Mouse (Mus musculus): Measurements from ENCODE around the gene Dpep1. TPM values are rescaled to one million over a fixed set of nuclear protein-coding genes. Genes with fewer than 3 reads are reported as not detected.
"Not testable (repeated sequence)": the region's sequence is repeated elsewhere in the genome, so short reads cannot be mapped to it uniquely, and the experiment has no call there.

Gene Dpep1
- polyA plus RNA-seq, 1 experiment from 2014 or later, result 0.11 TPM

DNA sequence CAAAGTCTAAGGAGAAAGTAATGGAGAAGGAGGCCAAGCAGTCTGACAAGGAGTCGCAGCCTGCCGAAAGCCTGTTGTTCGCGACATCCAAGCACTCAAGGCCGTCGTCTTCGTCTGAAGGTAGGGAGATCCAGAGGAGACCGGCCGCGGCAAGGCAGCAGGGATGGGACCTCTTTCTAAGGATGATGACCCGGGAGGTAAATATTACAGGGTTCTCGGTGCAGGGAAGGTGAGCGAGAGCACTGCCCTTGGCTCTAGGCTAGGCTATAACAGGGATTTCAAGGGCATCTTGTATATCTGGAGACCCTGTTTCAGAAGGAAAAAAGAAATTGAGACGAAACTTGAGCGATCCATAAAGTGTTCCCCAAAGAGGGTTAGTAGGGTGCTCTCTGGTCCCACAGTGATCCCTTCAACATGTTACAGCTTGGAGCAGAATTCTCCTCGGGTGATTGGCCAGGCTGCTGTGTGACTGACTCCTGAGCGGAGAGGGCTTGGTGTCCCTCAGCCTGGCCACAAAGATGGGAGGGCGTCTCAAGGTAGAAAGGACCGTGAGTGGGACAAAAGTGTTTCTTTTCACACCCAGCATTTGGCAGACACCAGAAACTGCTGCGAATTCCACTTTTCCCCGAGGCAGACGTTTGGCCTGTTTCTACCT lies 27.2 kb downstream of the Dpep1 start:
- 20% methylated on average over 22 of the region's 22 CpGs for WGBS
- H3K4me3 ChIP-seq, result peak overlapping the region; percentile 89
- H3K27me3 ChIP-seq, result no peaks in the 10 kb centered on the region
- H3K9me3 ChIP-seq, result no peaks in the 10 kb centered on the region
- H3K36me3 ChIP-seq, result peaks cover 19% of the 10 kb centered on the region
- ATAC-seq (replicated peaks), result no peak; the same call in 1 of the 2 replicates
- H3K27ac ChIP-seq (replicated peaks), result no peak overlapping the region
- peak overlapping the region; percentile 94 for H3K9ac ChIP-seq (replicated peaks)
- H3K4me2 ChIP-seq (replicated peaks), result peak overlapping the region; percentile 95
- H3K4me1 ChIP-seq, result peaks cover 21% of the 10 kb centered on the region

DNA sequence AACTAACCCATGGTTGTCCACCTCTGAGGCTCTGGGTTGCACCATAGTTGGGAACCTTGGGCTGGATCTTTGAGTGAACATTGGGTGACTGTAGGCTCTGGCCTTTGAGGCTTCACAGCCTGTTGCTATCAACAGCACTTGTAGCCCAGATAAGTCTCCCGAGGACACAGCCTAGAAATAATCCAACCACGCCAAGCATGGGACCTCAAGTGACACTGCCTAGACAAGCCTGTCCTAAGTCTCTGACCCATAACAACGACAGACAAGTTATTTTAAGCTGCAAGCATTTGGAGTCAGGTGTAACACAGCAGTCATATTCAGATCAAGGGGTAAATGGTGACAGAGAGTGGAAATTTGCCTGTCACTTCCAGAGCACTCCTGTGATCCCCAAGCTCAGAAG lies 29.4 kb downstream of the Dpep1 start:
- H3K36me3 ChIP-seq, result no peaks in the 10 kb centered on the region
- no peak overlapping the region for H3K4me3 ChIP-seq
- H3K27me3 ChIP-seq, result no peaks in the 10 kb centered on the region
- H3K9ac ChIP-seq (replicated peaks), result no peak overlapping the region
- no peak overlapping the region for H3K27ac ChIP-seq (replicated peaks)
- H3K4me1 ChIP-seq, result peaks cover 21% of the 10 kb centered on the region
- no peak for ATAC-seq (replicated peaks)
- no peaks in the 10 kb centered on the region for H3K9me3 ChIP-seq
- H3K4me2 ChIP-seq (replicated peaks), result no peak overlapping the region
- 80% methylated on average over 3 of the region's 3 CpGs for WGBS

DNA sequence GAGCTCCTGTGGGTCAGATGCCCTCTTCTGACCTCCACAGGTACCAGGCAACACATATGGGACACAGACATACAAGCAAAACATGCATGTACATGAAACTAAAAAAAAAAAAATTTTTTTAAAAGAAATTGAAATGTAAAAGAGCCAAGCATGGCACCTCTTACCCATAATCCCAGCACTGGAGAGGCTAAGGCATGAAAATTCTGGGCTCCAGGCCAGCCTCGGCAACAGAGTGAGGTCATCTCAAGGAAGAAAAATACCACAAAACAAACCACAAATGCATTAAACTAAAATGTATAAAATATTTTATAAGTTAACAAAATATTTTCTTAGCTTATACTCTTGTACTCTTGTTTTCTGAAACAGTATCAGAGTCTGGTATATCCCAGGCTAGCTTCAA lies 34.9 kb downstream of the Dpep1 start:
- Histone ChIP-seq H3K27ac (replicated peaks) (no peak overlapping the region), H3K27me3 (no peaks in the 10 kb centered on the region), H3K9ac (replicated peaks) (no peak overlapping the region), H3K4me2 (replicated peaks) (no peak overlapping the region), H3K4me1 (peaks cover 17% of the 10 kb centered on the region), H3K36me3 (no peaks in the 10 kb centered on the region), H3K9me3 (no peaks in the 10 kb centered on the region), H3K4me3 (no peak overlapping the region)
- ATAC-seq (replicated peaks), result no peak
- WGBS, result 73% methylated on average over 1 of the region's 1 CpGs

DNA sequence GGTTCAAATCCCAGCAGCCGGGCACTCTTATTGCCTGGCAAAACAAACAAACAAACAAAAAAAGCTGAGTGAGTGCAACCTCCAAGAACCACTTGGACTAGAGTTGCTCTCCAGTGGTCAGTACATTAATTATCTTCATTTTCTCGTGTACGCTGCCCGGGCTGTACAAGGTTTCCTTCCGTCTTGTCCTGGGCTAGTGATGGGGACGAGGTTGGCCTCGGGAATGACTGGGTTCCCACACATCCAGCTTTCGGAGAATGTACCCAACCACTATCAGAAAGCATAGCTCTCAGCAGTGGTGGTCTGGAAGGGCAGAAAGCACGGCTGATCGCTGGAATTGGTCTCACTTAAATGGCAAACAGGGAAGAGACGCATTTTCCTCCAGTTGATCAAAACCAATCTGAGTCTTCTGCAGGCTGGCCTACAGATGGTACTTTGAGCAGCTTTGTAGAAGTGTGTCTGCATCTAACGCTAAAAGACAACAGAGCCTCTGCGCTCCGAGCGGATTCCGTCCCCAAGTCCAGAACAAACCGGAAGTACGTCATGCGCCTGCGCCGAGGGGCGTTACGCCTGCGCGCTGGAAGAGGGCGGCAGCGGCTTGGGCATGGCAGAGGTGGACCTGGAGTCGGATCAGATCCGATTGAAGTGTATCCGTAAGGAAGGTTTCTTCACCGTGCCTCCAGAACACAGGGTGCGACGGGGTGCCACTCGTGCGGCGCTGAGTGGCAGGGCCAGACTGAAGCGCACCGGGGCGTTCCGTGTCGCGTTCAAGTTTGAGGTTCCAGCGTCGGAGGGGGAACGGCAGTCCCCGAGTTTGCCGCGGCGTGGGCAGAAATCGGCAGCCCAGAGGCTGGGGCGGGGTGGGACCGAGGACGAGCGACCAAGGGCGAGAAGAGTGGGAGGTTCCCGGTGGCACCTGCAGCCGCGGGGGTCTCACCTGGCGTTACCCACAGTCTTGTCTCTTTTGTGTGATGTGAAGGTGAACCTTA lies 38.5 kb downstream of the Dpep1 start, which contains the start of gene Cdk10:
TSS of gene Cdk10 (plus strand) at position 565 of the 989 bp plus-strand sequence.
- WGBS, result 4% methylated on average over 59 of the region's 59 CpGs
- Histone ChIP-seq H3K4me2 (replicated peaks) (peak within 1 kb of the TSS; percentile 98), H3K9me3 (no peaks in the 10 kb centered on the region), H3K9ac (replicated peaks) (peak within 1 kb of the TSS; percentile 83), H3K27ac (replicated peaks) (peak within 1 kb of the TSS; percentile 84), H3K4me3 (peak within 1 kb of the TSS; percentile 83), H3K27me3 (no peaks in the 10 kb centered on the region), H3K36me3 (0 out of 2 replicates have a peak, but pooled peaks cover 16% of the 10 kb centered on the region), H3K4me1 (peaks cover 17% of the 10 kb centered on the region)
- ATAC-seq (replicated peaks), result peak; percentile 93

DNA sequence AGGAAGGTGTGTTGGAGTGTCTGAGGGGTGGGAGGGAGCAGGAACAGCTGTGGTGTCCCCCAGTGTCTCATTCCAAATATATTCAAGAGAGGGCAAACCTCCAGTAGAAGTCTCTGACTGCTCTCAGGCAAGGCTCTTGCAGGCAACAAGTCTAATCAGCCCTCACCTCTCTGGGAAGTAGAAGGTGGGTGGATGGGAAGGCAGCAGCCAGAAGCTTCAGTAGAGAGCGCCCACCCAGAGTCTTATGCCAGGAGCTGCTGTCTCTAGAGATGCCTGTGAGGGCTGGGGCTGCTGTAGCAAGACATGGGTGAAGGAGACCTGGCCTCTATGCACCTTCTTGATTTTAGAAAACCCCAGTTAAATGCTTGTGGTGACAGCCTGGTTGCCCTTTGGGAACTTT lies 42.4 kb downstream of the Dpep1 start:
- H3K27me3 ChIP-seq, result no peaks in the 10 kb centered on the region
- 100% methylated on average over 1 of the region's 1 CpGs for WGBS

DNA sequence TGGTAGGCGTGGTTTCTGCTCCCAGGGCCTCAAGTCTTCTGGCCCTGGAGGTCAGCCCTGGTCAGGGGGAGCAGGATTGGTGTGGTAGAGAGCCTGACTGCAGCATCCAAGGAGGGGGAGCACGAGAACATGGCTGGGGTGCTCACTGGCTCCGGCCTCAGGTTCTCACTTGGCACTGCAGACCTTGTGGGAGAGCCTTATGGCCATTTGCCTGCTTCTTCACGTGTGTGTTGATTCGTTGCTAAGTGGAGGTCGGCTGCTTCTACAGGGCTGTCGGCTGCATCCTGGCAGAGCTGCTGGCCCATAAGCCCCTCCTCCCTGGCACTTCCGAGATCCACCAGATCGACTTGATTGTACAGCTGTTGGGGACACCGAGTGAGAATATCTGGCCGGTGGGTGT lies 44.3 kb downstream of the Dpep1 start:
- not testable (repeated sequence) for H3K4me2 ChIP-seq (replicated peaks); H3K4me3 ChIP-seq; ATAC-seq (replicated peaks); H3K27ac ChIP-seq (replicated peaks); H3K9me3 ChIP-seq; H3K9ac ChIP-seq (replicated peaks)
- 85% methylated on average over 11 of the region's 11 CpGs for WGBS
- peaks cover 15% of the 10 kb centered on the region for H3K4me1 ChIP-seq
- H3K36me3 ChIP-seq, result 0 out of 2 replicates have a peak, but pooled peaks cover 20% of the 10 kb centered on the region
- H3K27me3 ChIP-seq, result peaks cover 14% of the 10 kb centered on the region

More for the DNA sequence above, 42.4 kb downstream of the Dpep1 start:
- Histone ChIP-seq H3K9ac (replicated peaks) (no peak overlapping the region), H3K4me1 (peaks cover 17% of the 10 kb centered on the region), H3K27ac (replicated peaks) (no peak overlapping the region), H3K36me3 (0 out of 2 replicates have a peak, but pooled peaks cover 20% of the 10 kb centered on the region), H3K4me2 (replicated peaks) (no peak overlapping the region), H3K9me3 (no peaks in the 10 kb centered on the region), H3K4me3 (no peak overlapping the region)
- no peak for ATAC-seq (replicated peaks)

DNA sequence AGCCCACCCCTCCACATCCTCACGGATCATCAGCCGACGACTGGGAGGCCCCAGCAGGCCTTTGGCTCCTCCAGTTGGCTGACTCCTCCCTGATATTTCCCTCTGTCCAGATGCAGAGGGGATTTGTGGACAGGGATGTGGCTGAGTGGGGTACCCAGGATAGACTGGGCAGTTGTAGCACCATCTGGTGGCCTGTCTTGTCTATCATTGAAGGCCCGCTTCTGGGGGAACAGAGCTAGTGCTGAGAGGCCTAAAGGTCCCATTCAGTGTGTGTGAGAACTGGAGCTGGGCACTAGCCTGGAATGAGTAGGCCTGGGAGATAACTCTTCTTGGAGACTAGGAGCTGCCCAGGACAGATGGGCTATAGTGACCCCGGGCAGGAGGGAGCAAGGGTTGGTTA lies 45.7 kb downstream of the Dpep1 start:
- H3K4me2 ChIP-seq (replicated peaks), result no peak overlapping the region
- 0 out of 2 replicates have a peak, but pooled peaks cover 20% of the 10 kb centered on the region for H3K36me3 ChIP-seq

DNA sequence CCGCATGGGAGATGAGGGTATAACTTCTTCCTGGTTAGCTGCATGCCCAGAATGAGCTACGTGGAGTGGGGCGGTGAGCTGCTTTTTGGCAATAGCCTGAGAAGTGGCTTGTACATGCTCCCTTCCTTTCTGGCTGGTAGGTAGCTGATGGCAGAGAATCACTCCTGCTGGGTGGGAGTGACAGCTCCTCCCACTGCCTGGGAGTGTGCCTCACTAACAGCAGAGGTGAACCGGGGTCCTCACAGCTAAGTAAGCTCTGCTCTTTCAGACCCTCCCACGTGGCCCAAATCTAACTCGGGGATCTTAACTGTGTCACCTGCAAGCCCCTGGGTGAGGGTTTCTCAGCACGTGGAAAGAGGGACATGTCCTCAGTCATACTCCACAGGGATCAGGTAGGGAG lies 46.5 kb downstream of the Dpep1 start:
- Histone ChIP-seq H3K27me3 (peaks cover 28% of the 10 kb centered on the region), H3K36me3 (0 out of 2 replicates have a peak, but pooled peaks cover 13% of the 10 kb centered on the region), H3K9me3 (no peaks in the 10 kb centered on the region), H3K27ac (replicated peaks) (no peak overlapping the region), H3K4me3 (no peak overlapping the region), H3K4me1 (peaks cover 20% of the 10 kb centered on the region), H3K4me2 (replicated peaks) (no peak overlapping the region), H3K9ac (replicated peaks) (no peak overlapping the region)
- 42% methylated on average over 7 of the region's 7 CpGs for WGBS
- ATAC-seq (replicated peaks), result no peak

More for the DNA sequence above, 45.7 kb downstream of the Dpep1 start:
- H3K27ac ChIP-seq (replicated peaks), result no peak overlapping the region
- peaks cover 24% of the 10 kb centered on the region for H3K27me3 ChIP-seq
- no peak overlapping the region for H3K9ac ChIP-seq (replicated peaks)
- no peaks in the 10 kb centered on the region for H3K9me3 ChIP-seq
- H3K4me1 ChIP-seq, result peaks cover 20% of the 10 kb centered on the region
- no peak for ATAC-seq (replicated peaks)
- no peak overlapping the region for H3K4me3 ChIP-seq
- 50% methylated on average over 5 of the region's 5 CpGs for WGBS

DNA sequence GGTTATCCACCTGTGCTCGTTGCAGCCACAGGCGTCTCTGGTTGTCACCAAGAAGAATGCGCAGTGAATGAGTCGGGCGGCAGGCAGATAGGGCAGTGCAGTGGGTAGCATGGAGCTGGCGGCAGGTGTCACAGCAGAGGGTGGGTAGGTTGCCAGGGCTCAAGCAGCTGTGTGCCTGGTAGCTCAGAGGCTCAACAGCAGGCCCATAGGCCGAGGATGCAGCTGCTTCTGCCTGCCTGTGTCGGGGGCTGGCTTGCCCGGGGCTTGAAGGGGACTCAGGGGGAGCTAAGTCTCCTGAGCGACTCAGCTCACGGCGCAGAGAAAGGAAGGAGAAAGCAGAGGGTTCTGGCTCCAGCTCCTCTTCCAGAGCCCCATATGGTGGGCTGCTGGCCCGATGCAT lies 47.3 kb downstream of the Dpep1 start:
- no peaks in the 10 kb centered on the region for H3K9me3 ChIP-seq
- H3K27me3 ChIP-seq, result peaks cover 28% of the 10 kb centered on the region
- WGBS, result 60% methylated on average over 13 of the region's 13 CpGs
- ATAC-seq (replicated peaks), result no peak
- no peak overlapping the region for H3K4me2 ChIP-seq (replicated peaks)
- no peak overlapping the region for H3K4me3 ChIP-seq
- H3K9ac ChIP-seq (replicated peaks), result no peak overlapping the region
- H3K4me1 ChIP-seq, result peaks cover 20% of the 10 kb centered on the region
- 0 out of 2 replicates have a peak, but pooled peaks cover 11% of the 10 kb centered on the region for H3K36me3 ChIP-seq
- no peak overlapping the region for H3K27ac ChIP-seq (replicated peaks)

DNA sequence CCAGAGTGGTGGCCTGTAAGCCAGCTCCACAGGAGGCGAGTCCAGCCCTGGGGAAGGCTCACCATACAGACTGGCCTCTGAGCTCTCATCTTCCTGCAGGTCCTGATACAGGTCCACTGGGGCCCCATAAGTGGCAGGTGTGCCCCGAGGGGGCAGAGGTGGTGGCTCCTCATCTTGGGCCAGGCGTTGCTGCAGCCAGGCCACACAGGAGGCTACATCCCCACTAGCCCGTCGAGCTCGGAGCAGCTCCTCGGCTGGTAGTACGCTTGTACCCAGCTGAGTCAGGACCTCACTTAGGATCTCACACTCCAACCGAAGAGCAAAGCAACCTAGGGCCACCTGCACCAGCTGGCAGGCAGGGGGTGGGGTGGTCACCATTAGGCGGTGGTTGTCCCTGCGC lies 47.7 kb downstream of the Dpep1 start:
- Histone ChIP-seq H3K27me3 (peaks cover 28% of the 10 kb centered on the region), H3K36me3 (0 out of 2 replicates have a peak, but pooled peaks cover 9% of the 10 kb centered on the region), H3K27ac (replicated peaks) (no peak overlapping the region), H3K4me3 (no peak overlapping the region), H3K9ac (replicated peaks) (no peak overlapping the region), H3K9me3 (no peaks in the 10 kb centered on the region), H3K4me2 (replicated peaks) (no peak overlapping the region), H3K4me1 (peaks cover 20% of the 10 kb centered on the region)
- WGBS, result 75% methylated on average over 11 of the region's 11 CpGs
- no peak for ATAC-seq (replicated peaks)

DNA sequence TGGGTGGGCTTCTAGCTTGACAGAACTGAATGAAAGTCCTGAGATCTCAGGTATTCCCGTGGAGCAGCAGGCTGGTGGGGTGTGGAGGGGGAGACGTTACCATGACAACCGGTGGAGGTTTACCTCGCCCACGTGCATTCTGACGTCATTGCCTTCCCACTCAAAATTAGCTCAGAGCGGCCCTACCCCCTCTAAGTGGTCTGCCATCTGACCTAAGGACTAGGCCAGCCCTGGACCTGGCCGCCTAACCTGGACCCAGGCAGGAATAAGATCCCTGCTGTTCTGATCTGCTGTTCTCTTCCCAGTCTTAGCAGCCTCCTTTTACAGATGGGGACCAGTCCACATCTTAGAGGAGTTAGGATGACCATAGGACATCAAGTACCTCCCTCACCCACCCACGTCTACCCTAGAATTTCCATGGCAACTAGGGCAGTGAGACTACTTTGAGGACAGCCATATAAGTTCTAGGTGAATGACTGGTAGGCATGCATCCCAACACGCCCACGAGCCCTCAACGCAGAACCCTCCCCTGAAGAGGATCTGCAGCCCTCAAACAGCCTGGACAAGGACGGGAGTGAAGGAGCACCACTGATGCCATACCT lies 49.0 kb downstream of the Dpep1 start:
- H3K9ac ChIP-seq (replicated peaks), result peak overlapping the region; percentile 50
- ATAC-seq (replicated peaks), result peak; percentile 17; the same call in 1 of the 2 replicates
- no peaks in the 10 kb centered on the region for H3K9me3 ChIP-seq
- H3K27ac ChIP-seq (replicated peaks), result no peak overlapping the region
- H3K4me2 ChIP-seq (replicated peaks), result peak overlapping the region; percentile 54
- H3K36me3 ChIP-seq, result 0 out of 2 replicates have a peak, but pooled peaks cover 3% of the 10 kb centered on the region
- peaks cover 28% of the 10 kb centered on the region for H3K27me3 ChIP-seq
- peaks cover 20% of the 10 kb centered on the region for H3K4me1 ChIP-seq
- 25% methylated on average over 13 of the region's 13 CpGs for WGBS
- H3K4me3 ChIP-seq, result peak overlapping the region; percentile 39
